Mouse (Mus musculus) E14TG2a.4 (cell line): ENCODE measurements around the gene Aff3.

Source experiments
- CTCF ChIP-seq: conservative IDR thresholded peaks from 2 replicates; pipeline ENCODE4 v1.5.1; 2014; ENCODE audit warnings: low read length
- NANOG ChIP-seq: IDR thresholded peaks from 2 replicates; pipeline ENCODE4 v1.6.1; 2014; ENCODE audit warnings: borderline replicate concordance, low read length, mixed read lengths
- POU5F1 ChIP-seq: IDR thresholded peaks from 2 replicates; pipeline ENCODE4 v1.6.1; 2014; ENCODE audit warnings: low read length, borderline replicate concordance

DNA sequence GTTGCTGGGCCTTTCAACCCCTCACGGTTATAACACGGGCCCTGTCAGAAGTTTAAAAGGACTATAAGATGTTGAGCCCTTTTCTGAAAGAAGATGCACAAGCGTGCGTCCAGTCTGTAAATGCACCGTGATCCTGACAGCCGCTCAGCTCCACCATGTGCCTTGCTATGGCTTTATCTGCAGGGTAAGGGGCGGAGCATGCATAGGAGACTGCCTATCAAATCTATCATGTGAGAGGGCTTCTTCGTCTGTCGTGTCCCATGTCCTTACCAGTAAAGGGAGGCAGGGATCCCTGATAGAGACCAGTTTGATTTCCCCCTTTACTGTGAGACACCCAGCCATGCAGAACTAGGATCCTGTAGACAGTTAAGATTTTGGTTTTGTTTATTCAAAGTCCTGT is 222.3 kb downstream of the Aff3 start:
- TF ChIP-seq CTCF (no peak), POU5F1 (no peak), NANOG (no peak)
